Mouse (Mus musculus) right cerebral cortex, postnatal 4 days (tissue): ENCODE measurements around the gene Pon2.
A peak's percentile ranks its signal among the peaks of the same experiment; 100 is the strongest.
"Not testable (repeated sequence)": the region's sequence is repeated elsewhere in the genome, so short reads cannot be mapped to it uniquely, and the experiment has no call there.

ENCODE experiments used
- DNase-seq: peaks from one replicate; pipeline ENCODE4 v3.0.0-alpha.2; 2022

Pon2 gene

GRCm38 (mm10) chr6:5298092-5298554, at the start of gene Pon2:
TSS of gene Pon2 (minus strand) at chr6:5298455.
- DNase-seq, result peak; percentile 39

GRCm38 (mm10) chr6:5344255-5344654, 46.0 kb upstream of the Pon2 start:
- DNase-seq, result no peak

GRCm38 (mm10) chr6:5339283-5339682, 41.0 kb upstream of the Pon2 start:
- not testable (repeated sequence) for DNase-seq

GRCm38 (mm10) chr6:5338781-5339180, 40.5 kb upstream of the Pon2 start:
- DNase-seq, result not testable (repeated sequence)

- not testable (repeated sequence) for DNase-seq
Observed at GRCm38 (mm10) chr6:5336016-5336415, 37.8 kb upstream of the Pon2 start.

GRCm38 (mm10) chr6:5334021-5334420, 35.8 kb upstream of the Pon2 start:
- DNase-seq, result no peak

- DNase-seq, result no peak
Observed at GRCm38 (mm10) chr6:5332560-5333150, 34.4 kb upstream of the Pon2 start.

- no peak for DNase-seq
Observed at GRCm38 (mm10) chr6:5325122-5325521, 26.9 kb upstream of the Pon2 start.

- not testable (repeated sequence) for DNase-seq
Observed at GRCm38 (mm10) chr6:5324101-5324500, 25.8 kb upstream of the Pon2 start.

GRCm38 (mm10) chr6:5316630-5317029, 18.4 kb upstream of the Pon2 start:
- no peak for DNase-seq

- no peak for DNase-seq
Observed at GRCm38 (mm10) chr6:5315053-5315759, 17.0 kb upstream of the Pon2 start.

GRCm38 (mm10) chr6:5313951-5314590, 15.8 kb upstream of the Pon2 start:
- no peak for DNase-seq

- DNase-seq, result no peak
Observed at GRCm38 (mm10) chr6:5310491-5310890, 12.2 kb upstream of the Pon2 start.

GRCm38 (mm10) chr6:5309595-5310197, 11.4 kb upstream of the Pon2 start:
- DNase-seq, result no peak

GRCm38 (mm10) chr6:5305926-5306325, 7.7 kb upstream of the Pon2 start:
- no peak for DNase-seq

GRCm38 (mm10) chr6:5304956-5305355, 6.7 kb upstream of the Pon2 start:
- DNase-seq, result no peak

- no peak for DNase-seq
Observed at GRCm38 (mm10) chr6:5300629-5301028, 2.4 kb upstream of the Pon2 start.

GRCm38 (mm10) chr6:5299561-5299960, 1.3 kb upstream of the Pon2 start:
- no peak for DNase-seq

- peak; percentile 5 for DNase-seq
Observed at GRCm38 (mm10) chr6:5297321-5298091, 749 bp downstream of the Pon2 start.

- no peak for DNase-seq
Observed at GRCm38 (mm10) chr6:5296067-5296466, 2.2 kb downstream of the Pon2 start.

- DNase-seq, result no peak
Observed at GRCm38 (mm10) chr6:5294659-5295449, 3.4 kb downstream of the Pon2 start.

GRCm38 (mm10) chr6:5292841-5293240, 5.4 kb downstream of the Pon2 start:
- no peak for DNase-seq
